Mouse (Mus musculus) cerebellum, adult 2 months (tissue): ENCODE data around the gene Slc16a11.
A peak's percentile ranks its signal among the peaks of the same experiment; 100 is the strongest.

Experiments
- CTCF ChIP-seq: fragments of 200-500 bp; IDR thresholded peaks from 2 replicates; pipeline ENCODE4 v1.5.1; 2011; ENCODE audit warnings: low read depth, mild to moderate bottlenecking, control low read depth, low read length, moderate library complexity, borderline replicate concordance; ENCODE audit not compliant: insufficient read depth
- POLR2A ChIP-seq: fragments of 200-500 bp; IDR thresholded peaks from 2 replicates; pipeline ENCODE4 v1.6.1; 2011; ENCODE audit warnings: low read length, control low read depth, borderline replicate concordance; ENCODE audit not compliant: insufficient read depth

DNA sequence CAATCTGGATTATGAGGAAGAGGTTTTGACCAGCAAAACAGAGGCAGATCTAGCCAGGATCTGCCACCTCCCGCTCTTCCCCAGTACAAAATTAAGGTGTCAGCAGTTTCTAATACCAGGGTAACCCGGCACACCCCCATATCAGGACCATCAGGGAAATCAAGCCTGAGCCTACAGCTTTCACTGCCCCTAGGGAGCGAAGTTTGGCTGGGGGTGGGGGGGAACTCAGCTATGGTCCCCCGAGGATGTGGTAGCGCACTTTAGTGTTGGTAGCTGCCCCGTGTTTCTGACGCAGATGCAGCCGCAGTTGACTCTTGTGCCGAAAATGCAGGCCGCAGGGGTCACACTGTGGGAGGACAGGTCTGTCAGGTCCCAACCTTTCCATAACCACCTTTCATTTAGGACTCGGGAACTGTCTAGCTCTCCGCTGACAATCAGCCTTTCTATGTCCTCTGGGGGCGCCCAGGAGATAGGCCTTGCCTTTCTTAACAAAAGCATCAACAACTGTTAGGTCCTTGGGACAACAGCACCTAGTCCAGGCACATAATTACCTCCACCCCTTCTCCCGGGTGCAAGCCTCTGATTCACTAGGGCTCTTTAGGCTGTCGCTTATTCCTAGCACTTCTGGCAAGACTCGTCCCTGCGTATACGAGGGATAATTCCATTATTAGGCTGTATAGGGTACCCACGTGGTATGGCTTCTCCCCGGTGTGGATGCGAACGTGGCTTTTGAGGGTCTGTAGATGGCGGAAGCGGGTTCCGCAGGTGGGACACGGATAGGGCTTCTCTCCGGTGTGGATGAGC is 13.4 kb downstream of the Slc16a11 start:
- TF ChIP-seq CTCF (peak; percentile 18; the same call in 1 of the 2 replicates), POLR2A (no peak)
